Mouse (Mus musculus): ENCODE measurements around the gene Elp6.

Gene Elp6

GRCm38 (mm10) chr9:110361299-110361698 lies 56.3 kb downstream of the Elp6 start:
- no peak for DNase-seq (ENCODE audit: low spot score)

- no peak for DNase-seq (ENCODE audit: low spot score)
Measured at GRCm38 (mm10) chr9:110362337-110362736, 57.4 kb downstream of the Elp6 start.

DNA sequence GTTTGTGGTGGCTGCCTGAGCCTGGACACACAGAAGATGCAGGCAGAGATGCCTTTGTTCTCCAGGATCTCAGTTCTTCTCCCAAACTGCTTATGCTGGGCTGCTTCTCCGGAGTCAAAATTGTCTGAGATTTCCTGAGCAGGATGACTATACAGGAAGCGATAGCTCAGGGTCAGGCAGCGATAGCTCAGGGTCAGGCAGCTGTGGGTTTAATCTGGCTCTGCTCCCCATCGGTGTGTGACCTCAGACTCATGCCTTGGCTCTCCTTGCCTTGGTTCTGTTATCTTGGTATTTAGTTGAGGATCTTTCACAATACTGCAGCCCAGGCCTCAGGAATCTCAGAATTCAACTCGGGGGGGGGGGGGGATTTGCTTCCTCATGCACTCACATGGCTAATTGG lies 61.8 kb downstream of the Elp6 start:
- DNase-seq (ENCODE audit: low spot score), result no peak

GRCm38 (mm10) chr9:110369860-110370259 lies 64.9 kb downstream of the Elp6 start:
- no peak for DNase-seq (ENCODE audit: low spot score)

All from layer of hippocampus, adult 9-10 months (tissue).